Mouse (Mus musculus): ENCODE results near the gene Snf8. TPM values are rescaled to one million over a fixed set of nuclear protein-coding genes. Genes with fewer than 3 reads are reported as not detected.

The Snf8 gene
- polyA plus RNA-seq, 1 experiment from 2014 or later: 110 TPM

DNA sequence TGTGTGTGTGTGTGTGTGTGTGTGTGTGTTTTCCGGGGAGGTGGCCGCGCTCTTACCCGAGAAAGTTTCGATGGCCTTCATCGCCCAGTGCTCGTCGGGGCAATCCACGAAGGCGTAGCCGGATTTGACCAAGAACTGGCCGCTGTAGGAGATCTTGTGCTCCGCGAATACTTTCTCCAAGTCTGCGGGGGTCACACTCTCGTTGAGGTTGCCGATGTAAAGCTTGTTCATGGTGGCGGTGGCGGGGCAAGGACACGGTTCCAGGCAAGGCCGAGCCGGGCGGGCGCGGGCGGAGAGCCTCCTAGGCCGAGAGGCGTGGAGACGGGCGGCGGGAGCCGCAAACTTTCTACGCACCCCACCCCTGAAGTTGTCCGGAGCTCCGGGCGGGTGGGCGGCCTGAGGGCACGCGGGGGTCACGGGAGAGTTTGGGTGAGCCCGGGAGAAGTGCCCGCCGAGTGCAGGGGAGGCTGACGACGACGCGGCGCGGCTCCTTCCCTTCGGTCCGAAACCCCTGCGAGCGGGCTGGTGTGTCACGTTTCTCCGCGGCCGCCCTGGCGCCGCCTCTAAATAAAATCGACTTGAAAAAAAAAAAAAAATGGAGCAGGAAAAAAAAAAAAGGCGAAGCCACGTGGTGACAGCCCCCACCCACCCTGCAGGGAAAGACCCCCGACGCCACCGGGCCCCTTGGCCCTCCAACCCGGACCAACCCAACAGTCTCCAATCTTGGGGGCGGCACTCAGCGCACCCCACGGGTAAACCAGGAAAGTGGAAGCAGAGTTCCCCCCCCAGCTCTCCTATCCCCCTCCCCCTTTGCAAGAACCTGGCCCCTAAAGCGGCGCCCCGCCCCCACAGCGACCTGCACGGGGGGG, 29.0 kb upstream of the Snf8 start, which contains the start of gene Igf2bp1:
Igf2bp1 (minus strand) TSS at position 538 of the 869 bp plus-strand sequence.
- Histone ChIP-seq H3K9me3 (replicated peaks) (no peaks in the 10 kb centered on the region), H3K27ac (replicated peaks) (peak within 1 kb of the TSS; percentile 100), H3K4me3 (peak within 1 kb of the TSS; percentile 87), H3K36me3 (peaks cover 17% of the 10 kb centered on the region), H3K27me3 (ENCODE audit: low read depth, poor library complexity, severe bottlenecking) (no peaks in the 10 kb centered on the region), H3K4me1 (peaks cover 53% of the 10 kb centered on the region)
- under 1% methylated on average over 70 of the region's 74 CpGs for WGBS
- peak; percentile 87 for DNase-seq (ENCODE audit: low spot score)

DNA sequence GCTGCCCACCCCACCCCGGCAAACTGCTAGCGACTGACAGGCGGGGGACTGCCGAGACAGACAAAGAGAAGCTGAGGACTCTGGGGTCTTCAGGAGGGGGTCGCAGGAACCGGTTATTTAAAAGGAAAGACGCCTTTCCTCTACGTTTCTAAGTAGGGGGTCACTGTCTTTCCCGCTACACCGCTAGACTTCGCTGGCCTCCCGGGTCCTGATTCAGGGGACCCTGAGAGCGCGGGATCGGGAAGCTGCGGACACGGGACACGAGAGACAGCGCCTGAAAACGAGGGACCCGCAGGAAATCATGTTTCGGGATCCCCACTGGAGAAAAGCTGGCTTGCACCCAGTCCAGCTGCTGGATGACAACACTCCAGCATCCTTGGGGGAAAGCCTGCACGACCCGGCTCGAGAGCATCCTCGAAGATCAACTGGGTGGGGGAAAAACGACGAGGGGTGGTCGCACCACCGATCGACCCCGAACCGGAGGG, 28.3 kb upstream of the Snf8 start:
- WGBS: under 1% methylated on average over 33 of the region's 33 CpGs
- Histone ChIP-seq H3K9me3 (replicated peaks) (no peaks in the 10 kb centered on the region), H3K27ac (replicated peaks) (peak overlapping the region; percentile 100), H3K4me3 (peak overlapping the region; percentile 87), H3K36me3 (peaks cover 12% of the 10 kb centered on the region), H3K27me3 (ENCODE audit: low read depth, poor library complexity, severe bottlenecking) (no peaks in the 10 kb centered on the region), H3K4me1 (peaks cover 54% of the 10 kb centered on the region)
- DNase-seq (ENCODE audit: low spot score): no peak

DNA sequence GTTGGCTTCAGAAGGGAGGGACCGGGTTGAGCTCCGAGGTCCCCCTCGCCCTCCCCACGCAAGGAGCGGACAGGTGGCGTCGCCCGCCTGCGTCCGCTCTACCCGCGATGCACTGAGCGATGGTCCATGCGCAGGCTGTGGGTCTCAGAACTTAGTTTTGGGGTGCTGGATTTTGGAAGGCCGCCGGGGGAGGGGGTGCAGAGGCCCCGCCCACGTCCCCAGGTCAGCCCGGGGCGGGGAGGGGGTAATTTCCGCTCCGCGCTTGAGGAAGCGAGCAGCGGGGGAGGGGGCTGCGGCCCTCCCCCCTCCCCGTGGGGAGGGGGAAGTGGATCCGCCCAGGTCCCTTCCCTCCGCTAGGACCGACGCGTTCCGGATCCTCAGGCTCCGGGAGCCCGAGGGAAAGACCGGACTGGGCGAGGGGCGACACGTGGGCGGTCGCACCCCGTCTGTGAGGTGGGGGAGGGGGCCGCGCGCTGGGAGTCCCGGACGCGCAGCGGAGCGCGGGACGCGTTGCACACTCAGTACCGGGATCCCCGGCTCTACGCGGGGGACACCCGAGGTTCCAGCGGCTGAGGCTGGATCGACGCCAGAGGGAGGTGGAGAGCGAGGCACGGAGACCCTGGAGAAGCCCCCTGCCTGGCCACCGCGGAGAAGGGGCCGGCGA, 27.7 kb upstream of the Snf8 start:
- Histone ChIP-seq H3K27me3 (ENCODE audit: low read depth, poor library complexity, severe bottlenecking) (no peaks in the 10 kb centered on the region), H3K9me3 (replicated peaks) (no peaks in the 10 kb centered on the region), H3K36me3 (peaks cover 6% of the 10 kb centered on the region; the same call in 1 of the 2 replicates), H3K4me1 (peaks cover 54% of the 10 kb centered on the region), H3K4me3 (peak overlapping the region; percentile 87), H3K27ac (replicated peaks) (peak overlapping the region; percentile 100)
- peak; percentile 89 for DNase-seq (ENCODE audit: low spot score)
- under 1% methylated on average over 61 of the region's 67 CpGs for WGBS

DNA sequence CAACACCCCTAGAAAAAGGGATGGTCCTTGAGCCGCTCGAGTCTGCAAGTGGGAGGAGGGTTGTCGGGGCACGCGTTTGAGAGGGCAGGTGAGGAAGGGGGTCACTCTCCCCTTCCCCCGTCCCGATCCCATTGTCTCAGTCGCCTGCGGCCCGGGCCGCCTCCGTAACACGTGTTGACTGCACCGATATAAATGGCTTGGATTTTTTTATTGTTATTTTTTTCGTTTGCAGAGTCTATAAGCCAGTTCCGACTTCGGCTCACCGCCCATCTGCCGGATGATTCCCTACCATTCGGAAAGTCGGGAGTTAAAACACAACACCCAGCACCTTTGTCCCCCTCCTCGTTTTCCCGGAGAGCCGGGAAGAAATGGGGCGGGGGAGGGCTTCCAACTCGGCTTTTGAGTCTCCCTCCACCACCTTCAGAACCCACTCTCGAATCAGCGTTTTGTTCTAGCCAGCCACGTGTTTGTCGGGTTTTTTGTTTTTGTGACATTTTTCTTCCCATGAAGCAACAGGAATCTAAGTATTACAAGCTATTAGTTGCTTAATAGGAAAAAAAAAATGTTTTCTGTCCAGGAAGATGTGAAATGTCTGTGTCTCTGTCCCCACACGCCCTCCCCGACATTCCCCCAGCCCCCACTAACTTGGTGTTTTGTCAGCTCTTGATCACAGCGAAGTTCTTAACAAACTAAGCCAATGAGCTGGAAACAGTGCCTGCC, 27.0 kb upstream of the Snf8 start:
- peaks cover 54% of the 10 kb centered on the region for H3K4me1 ChIP-seq
- H3K4me3 ChIP-seq: peak overlapping the region; percentile 87
- WGBS: under 1% methylated on average over 33 of the region's 33 CpGs
- H3K36me3 ChIP-seq: peaks cover 6% of the 10 kb centered on the region; the same call in 1 of the 2 replicates
- DNase-seq (ENCODE audit: low spot score): peak; percentile 41
- H3K9me3 ChIP-seq (replicated peaks): no peaks in the 10 kb centered on the region
- no peaks in the 10 kb centered on the region for H3K27me3 ChIP-seq (ENCODE audit: low read depth, poor library complexity, severe bottlenecking)
- H3K27ac ChIP-seq (replicated peaks): peak overlapping the region; percentile 100

DNA sequence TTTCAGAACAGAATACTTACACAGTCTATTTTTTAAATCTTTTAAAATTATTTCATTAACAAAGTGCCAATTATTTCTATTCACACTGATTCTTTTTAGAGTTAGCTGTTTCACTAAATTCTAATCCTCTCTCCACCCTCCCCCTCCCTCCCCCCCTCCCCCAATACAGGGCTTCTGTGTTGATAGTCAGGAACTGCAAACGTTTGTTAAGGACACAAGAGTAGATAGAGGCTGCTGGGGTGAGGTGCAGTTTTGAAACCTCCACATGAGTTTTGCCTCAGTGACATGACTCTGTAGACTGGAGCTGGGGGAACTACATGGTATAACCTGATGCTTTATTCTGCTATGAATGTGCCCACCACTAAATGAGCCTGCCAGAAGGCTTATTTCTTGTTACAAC, 25.9 kb upstream of the Snf8 start:
- Histone ChIP-seq H3K36me3 (no peaks in the 10 kb centered on the region), H3K4me3 (peak overlapping the region; percentile 87), H3K9me3 (replicated peaks) (no peaks in the 10 kb centered on the region), H3K27me3 (ENCODE audit: low read depth, poor library complexity, severe bottlenecking) (no peaks in the 10 kb centered on the region), H3K27ac (replicated peaks) (peak overlapping the region; percentile 100), H3K4me1 (peaks cover 52% of the 10 kb centered on the region)
- DNase-seq (ENCODE audit: low spot score): no peak
- WGBS: 0% methylated on average over 1 of the region's 1 CpGs

DNA sequence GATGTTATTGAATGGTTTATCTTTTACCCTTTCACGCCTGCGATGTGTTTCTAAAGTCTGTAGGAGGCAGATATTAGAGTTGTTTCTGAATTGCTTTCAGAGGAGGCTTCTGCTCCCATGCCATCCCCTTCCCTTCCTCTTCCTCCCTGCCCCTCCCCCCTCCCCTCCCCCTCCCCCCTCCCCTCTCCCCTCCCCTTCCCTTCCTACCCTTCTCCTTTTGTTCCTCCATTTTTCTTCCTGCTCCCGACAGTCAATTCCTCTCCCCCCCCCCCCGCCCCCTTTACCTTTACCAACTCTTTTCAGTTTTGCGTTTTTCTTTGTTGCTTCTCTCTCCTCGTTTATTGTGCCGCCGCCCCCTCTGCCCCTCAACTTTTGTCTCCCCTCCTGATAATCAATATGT, 22.7 kb upstream of the Snf8 start:
- peak; percentile 63 for DNase-seq (ENCODE audit: low spot score)
- Histone ChIP-seq H3K27ac (replicated peaks) (peak overlapping the region; percentile 88), H3K36me3 (no peaks in the 10 kb centered on the region), H3K4me3 (peak overlapping the region; percentile 46), H3K27me3 (ENCODE audit: low read depth, poor library complexity, severe bottlenecking) (no peaks in the 10 kb centered on the region), H3K9me3 (replicated peaks) (no peaks in the 10 kb centered on the region), H3K4me1 (peaks cover 46% of the 10 kb centered on the region)
- WGBS: 8% methylated on average over 4 of the region's 8 CpGs

DNA sequence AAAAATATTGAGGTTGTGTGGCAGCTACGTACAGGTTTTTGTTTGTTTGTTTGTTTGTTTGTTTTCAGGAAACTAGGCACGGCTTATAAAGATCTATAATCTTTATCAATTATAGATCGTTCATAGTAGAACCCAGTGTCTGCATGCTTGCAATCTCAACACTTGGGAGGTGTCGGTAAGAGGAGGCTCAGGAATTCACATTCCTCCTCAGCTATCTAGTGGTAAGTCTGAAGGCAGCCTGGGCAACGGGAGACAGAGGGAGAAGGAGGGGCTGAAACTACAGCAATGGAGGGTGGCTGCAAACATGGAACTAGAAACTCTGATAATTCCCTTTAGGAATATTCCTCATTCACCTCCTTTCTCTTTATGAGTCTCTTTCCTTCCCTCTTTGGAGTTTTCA, 19.3 kb upstream of the Snf8 start:
- H3K9me3 ChIP-seq (replicated peaks): no peaks in the 10 kb centered on the region
- WGBS: 58% methylated on average over 5 of the region's 5 CpGs
- H3K36me3 ChIP-seq: no peaks in the 10 kb centered on the region
- no peak for DNase-seq (ENCODE audit: low spot score)
- H3K4me1 ChIP-seq: peaks cover 35% of the 10 kb centered on the region
- H3K27ac ChIP-seq (replicated peaks): no peak overlapping the region
- no peak overlapping the region for H3K4me3 ChIP-seq
- no peaks in the 10 kb centered on the region for H3K27me3 ChIP-seq (ENCODE audit: low read depth, poor library complexity, severe bottlenecking)

DNA sequence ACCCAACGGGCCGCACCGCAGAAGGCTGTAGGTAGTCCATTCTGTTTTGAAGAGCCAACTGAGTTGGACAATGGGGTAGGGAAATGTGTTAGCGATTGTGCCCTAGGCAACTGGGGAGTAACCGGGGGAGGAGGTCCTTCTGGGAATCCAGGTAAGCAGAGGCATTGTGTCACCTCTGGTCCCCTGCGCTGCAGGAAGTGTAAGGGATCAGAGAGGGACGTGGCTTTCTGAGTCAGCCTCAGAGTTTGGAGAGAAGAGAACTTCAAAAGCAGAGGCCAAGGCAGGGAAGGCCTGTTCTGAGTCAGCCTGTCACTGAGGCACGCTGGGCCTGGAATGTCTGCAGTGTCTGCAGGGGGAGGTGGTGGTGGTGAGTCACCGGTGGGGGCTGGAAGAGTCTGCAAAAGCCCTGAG, 16.7 kb upstream of the Snf8 start:
- Histone ChIP-seq H3K4me3 (no peak overlapping the region), H3K4me1 (peaks cover 10% of the 10 kb centered on the region), H3K27me3 (ENCODE audit: low read depth, poor library complexity, severe bottlenecking) (no peaks in the 10 kb centered on the region), H3K36me3 (no peaks in the 10 kb centered on the region), H3K27ac (replicated peaks) (no peak overlapping the region), H3K9me3 (replicated peaks) (no peaks in the 10 kb centered on the region)
- 20% methylated on average over 9 of the region's 9 CpGs for WGBS
- DNase-seq (ENCODE audit: low spot score): no peak

DNA sequence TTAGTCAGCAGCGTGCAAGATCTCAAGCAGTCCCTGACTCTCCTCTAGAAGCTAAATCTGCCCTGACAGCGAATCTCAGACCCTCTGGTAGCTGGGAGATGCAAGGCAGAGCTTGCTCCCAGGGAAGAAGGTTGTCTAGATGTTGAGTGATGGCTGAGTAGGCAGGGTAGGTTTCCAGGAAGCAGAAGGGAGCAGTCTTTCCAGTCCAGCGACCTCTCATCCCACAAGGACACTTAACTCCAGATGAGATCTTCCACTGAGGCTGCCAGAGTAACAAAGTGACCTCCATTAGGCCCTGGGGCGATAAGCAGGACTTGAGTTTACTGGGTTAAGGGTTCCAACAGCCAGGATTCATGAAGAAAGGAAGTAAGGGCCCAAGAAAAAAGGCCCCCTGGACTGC, 14.1 kb upstream of the Snf8 start:
- no peaks in the 10 kb centered on the region for H3K36me3 ChIP-seq
- 80% methylated on average over 4 of the region's 4 CpGs for WGBS
- no peak overlapping the region for H3K27ac ChIP-seq (replicated peaks)
- DNase-seq (ENCODE audit: low spot score): no peak
- H3K4me3 ChIP-seq: no peak overlapping the region
- H3K4me1 ChIP-seq: peaks cover 7% of the 10 kb centered on the region
- no peaks in the 10 kb centered on the region for H3K27me3 ChIP-seq (ENCODE audit: low read depth, poor library complexity, severe bottlenecking)
- H3K9me3 ChIP-seq (replicated peaks): no peaks in the 10 kb centered on the region

DNA sequence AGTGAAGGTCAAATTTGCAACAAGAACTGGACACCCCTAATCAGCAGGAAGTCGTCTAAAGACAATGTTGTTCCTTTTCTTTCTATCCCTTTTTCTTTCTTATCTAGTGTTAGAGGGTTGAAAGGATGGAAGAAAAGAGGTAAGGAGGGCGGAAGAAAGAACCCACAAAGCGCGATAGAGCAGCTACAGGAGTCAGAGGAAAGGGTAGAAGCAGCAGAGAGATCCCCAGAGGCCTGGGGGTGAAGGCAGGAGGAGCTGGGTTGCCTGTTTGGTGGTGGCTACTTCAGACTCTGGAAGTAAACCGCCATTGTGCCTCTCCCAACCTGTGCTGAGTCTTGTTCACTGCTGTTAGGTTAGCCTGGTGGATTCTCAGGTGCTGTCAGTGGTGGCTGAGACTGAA, 6.6 kb upstream of the Snf8 start:
- H3K27ac ChIP-seq (replicated peaks): no peak overlapping the region
- H3K36me3 ChIP-seq: no peaks in the 10 kb centered on the region
- H3K27me3 ChIP-seq (ENCODE audit: low read depth, poor library complexity, severe bottlenecking): no peaks in the 10 kb centered on the region
- WGBS: 60% methylated on average over 5 of the region's 5 CpGs
- H3K9me3 ChIP-seq (replicated peaks): no peaks in the 10 kb centered on the region
- DNase-seq (ENCODE audit: low spot score): no peak
- no peak overlapping the region for H3K4me3 ChIP-seq
- H3K4me1 ChIP-seq: no peaks in the 10 kb centered on the region

DNA sequence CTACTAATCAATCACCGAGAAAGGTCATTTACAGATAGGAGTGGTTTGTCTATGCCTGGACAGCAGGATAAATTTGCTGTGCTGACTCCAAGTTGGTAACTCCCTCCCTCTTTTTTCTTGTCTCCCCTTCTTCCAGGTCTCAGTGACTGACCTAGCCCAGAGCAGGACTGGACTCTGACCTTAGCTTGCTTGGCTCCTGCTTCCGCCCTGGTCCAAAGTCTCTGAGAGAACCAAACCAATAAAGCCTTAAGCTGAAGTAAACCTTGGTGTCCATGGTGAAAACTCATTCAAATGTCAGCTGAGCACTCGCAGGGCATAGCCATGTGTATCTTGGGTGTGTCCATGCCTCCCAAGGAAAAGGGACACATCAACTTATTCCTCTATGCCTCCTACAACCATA, 4.1 kb upstream of the Snf8 start:
- WGBS: 91% methylated on average over 3 of the region's 3 CpGs
- Histone ChIP-seq H3K36me3 (no peaks in the 10 kb centered on the region), H3K9me3 (replicated peaks) (no peaks in the 10 kb centered on the region), H3K4me3 (no peak overlapping the region), H3K27me3 (ENCODE audit: low read depth, poor library complexity, severe bottlenecking) (no peaks in the 10 kb centered on the region), H3K4me1 (peaks cover 12% of the 10 kb centered on the region), H3K27ac (replicated peaks) (no peak overlapping the region)
- no peak for DNase-seq (ENCODE audit: low spot score)

DNA sequence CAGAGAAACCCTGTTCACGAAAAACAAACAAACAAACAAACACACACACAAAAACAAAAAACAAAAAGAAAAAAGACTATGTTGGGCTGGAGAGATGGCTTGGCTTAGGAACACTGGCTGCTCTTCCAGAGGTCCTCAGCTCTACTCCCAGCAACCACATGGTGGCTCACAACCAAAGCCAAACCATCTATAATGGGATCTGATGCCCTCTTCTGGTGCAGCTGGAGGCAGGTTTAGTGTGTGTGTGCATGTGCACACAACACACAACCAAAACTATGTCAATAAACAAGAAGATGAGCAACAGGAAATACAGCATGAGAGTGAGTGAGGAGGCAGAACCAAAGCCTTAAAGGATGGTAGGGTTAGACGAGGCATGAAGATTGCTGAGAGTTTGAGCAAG, 3.0 kb upstream of the Snf8 start:
- 82% methylated on average over 2 of the region's 2 CpGs for WGBS

More for the DNA sequence above, 3.0 kb upstream of the Snf8 start:
- Histone ChIP-seq H3K36me3 (0 out of 2 replicates have a peak, but pooled peaks cover 3% of the 10 kb centered on the region), H3K4me1 (peaks cover 20% of the 10 kb centered on the region), H3K4me3 (no peak overlapping the region), H3K27ac (replicated peaks) (no peak overlapping the region), H3K9me3 (replicated peaks) (no peaks in the 10 kb centered on the region), H3K27me3 (ENCODE audit: low read depth, poor library complexity, severe bottlenecking) (no peaks in the 10 kb centered on the region)
- no peak for DNase-seq (ENCODE audit: low spot score)
